Mouse (Mus musculus) MEL (cell line): ENCODE measurements around the gene Cdh23. TPM values are rescaled to one million over a fixed set of nuclear protein-coding genes. Genes with fewer than 3 reads are reported as not detected.

ENCODE experiments used
- polyA plus RNA-seq, 2 experiments: library from polyadenylated mRNA; stranded (reverse) in 1 of 2; unstranded in 1 of 2; fragments of >175 nt in 1 of 2; fragments of >200 nt in 1 of 2; gene quantifications; 2 replicates each; pipeline versions ENCODE4 v1.2.1 to v1.2.4; 2012; ENCODE audit warnings: low replicate concordance in 2 of 2, low read depth in 1 of 2; ENCODE audit not compliant: insufficient read length in 2 of 2, insufficient read depth in 1 of 2, missing spikeins in 1 of 2
- total RNA-seq: library from RNA; depleted of rRNA; stranded (reverse); fragments of 300-350 nt; gene quantifications from 2 replicates; pipeline ENCODE4 v1.2.3, GENCODE M21; 2012; rRNA removed

Gene Cdh23
- total and polyA plus RNA-seq, 3 experiments: 0.04 TPM; not detected in 2

Other genes with a start within 250 kb of the Cdh23 start
- gene Slc29a3, start 56.3 kb upstream of the Cdh23 start, total RNA-seq: 2.4 TPM in 2 replicates
- 10 to 100 TPM in 1 of 2 experiments, 1 to 10 TPM in 1; 7.7 to 46.0 TPM for gene Slc29a3, start 56.3 kb upstream of the Cdh23 start, polyA plus RNA-seq
- not detected in 2 replicates for gene Unc5b, start 135.1 kb upstream of the Cdh23 start, total RNA-seq
- not detected for gene Unc5b, start 135.1 kb upstream of the Cdh23 start, polyA plus RNA-seq